Mouse (Mus musculus): Measurements from ENCODE around the gene Plcl1. TPM values are rescaled to one million over a fixed set of nuclear protein-coding genes. Genes with fewer than 3 reads are reported as not detected.

The Plcl1 gene
- total RNA-seq, 2 experiments from 2014 or later: 4.1 to 4.8 TPM

Other genes starting within 250 kb of the Plcl1 start
- gene Rftn2, start 179.1 kb upstream of the Plcl1 start, total RNA-seq (2021): 10 to 100 TPM; 18.2 to 21.9 TPM
- gene Mars2, start 168.7 kb upstream of the Plcl1 start, total RNA-seq (2021): 1 to 10 TPM; 6.9 to 8.9 TPM
- gene Boll, start 42.5 kb upstream of the Plcl1 start, total RNA-seq (2021): under 1 TPM in 1 of 2 experiments, not detected in 1; 0.33 TPM